Mouse (Mus musculus): ENCODE data around the gene Gm5269.

Gm5269 gene

GRCm38 (mm10) chr1:45890173-45890572 lies at the start of gene Gm5269:
TSS of gene Gm5269 (minus strand) at chr1:45890273.
- in situ Hi-C loops (cut with MboI, MseI) = no loop called here

- in situ Hi-C loops (cut with MboI, MseI) = no loop called here
These were observed 41.1 kb upstream of the Gm5269 start for GRCm38 (mm10) chr1:45931127-45931526.

- in situ Hi-C loops (cut with MboI, MseI) = no loop called here
These were observed 36.8 kb upstream of the Gm5269 start for GRCm38 (mm10) chr1:45926911-45927310.

GRCm38 (mm10) chr1:45926393-45926763 lies 36.3 kb upstream of the Gm5269 start, which contains the start of gene Slc40a1:
TSS of gene Slc40a1 (minus strand) at chr1:45926523.
- in situ Hi-C loops (cut with MboI, MseI) = no loop called here

GRCm38 (mm10) chr1:45925500-45926392 lies 35.7 kb upstream of the Gm5269 start:
- in situ Hi-C loops (cut with MboI, MseI) = no loop called here

GRCm38 (mm10) chr1:45925131-45925499 lies 35.0 kb upstream of the Gm5269 start:
- in situ Hi-C loops (cut with MboI, MseI) = no loop called here

- in situ Hi-C loops (cut with MboI, MseI) = no loop called here
These were observed 34.4 kb upstream of the Gm5269 start for GRCm38 (mm10) chr1:45924516-45924915.

- in situ Hi-C loops (cut with MboI, MseI) = no loop called here
These were observed 33.2 kb upstream of the Gm5269 start for GRCm38 (mm10) chr1:45923306-45923705.

GRCm38 (mm10) chr1:45920703-45921102 lies 30.6 kb upstream of the Gm5269 start:
- in situ Hi-C loops (cut with MboI, MseI) = no loop called here

- in situ Hi-C loops (cut with MboI, MseI) = no loop called here
These were observed 29.7 kb upstream of the Gm5269 start for GRCm38 (mm10) chr1:45919752-45920151.

GRCm38 (mm10) chr1:45917136-45917803 lies 27.2 kb upstream of the Gm5269 start:
- in situ Hi-C loops (cut with MboI, MseI) = no loop called here

GRCm38 (mm10) chr1:45916174-45916573 lies 26.1 kb upstream of the Gm5269 start:
- in situ Hi-C loops (cut with MboI, MseI) = no loop called here

- in situ Hi-C loops (cut with MboI, MseI) = no loop called here
These were observed 24.2 kb upstream of the Gm5269 start for GRCm38 (mm10) chr1:45914236-45914635.

GRCm38 (mm10) chr1:45905107-45905821 lies 15.2 kb upstream of the Gm5269 start:
- in situ Hi-C loops (cut with MboI, MseI) = no loop called here

- in situ Hi-C loops (cut with MboI, MseI) = no loop called here
These were observed 14.1 kb upstream of the Gm5269 start for GRCm38 (mm10) chr1:45904161-45904560.

- in situ Hi-C loops (cut with MboI, MseI) = no loop called here
These were observed 8.0 kb upstream of the Gm5269 start for GRCm38 (mm10) chr1:45898044-45898443.

- in situ Hi-C loops (cut with MboI, MseI) = no loop called here
These were observed 4.3 kb upstream of the Gm5269 start for GRCm38 (mm10) chr1:45894168-45894912.

- in situ Hi-C loops (cut with MboI, MseI) = no loop called here
These were observed 1.9 kb upstream of the Gm5269 start for GRCm38 (mm10) chr1:45891986-45892385.

- in situ Hi-C loops (cut with MboI, MseI) = no loop called here
These were observed 3.3 kb downstream of the Gm5269 start for GRCm38 (mm10) chr1:45886800-45887199.

- in situ Hi-C loops (cut with MboI, MseI) = no loop called here
These were observed 6.7 kb downstream of the Gm5269 start for GRCm38 (mm10) chr1:45883378-45883777.

- in situ Hi-C loops (cut with MboI, MseI) = no loop called here
These were observed 8.0 kb downstream of the Gm5269 start for GRCm38 (mm10) chr1:45882076-45882475.

Measured in regulatory T cell (primary cell).